Mouse (Mus musculus): ENCODE results near the gene Fam168a.

DNA sequence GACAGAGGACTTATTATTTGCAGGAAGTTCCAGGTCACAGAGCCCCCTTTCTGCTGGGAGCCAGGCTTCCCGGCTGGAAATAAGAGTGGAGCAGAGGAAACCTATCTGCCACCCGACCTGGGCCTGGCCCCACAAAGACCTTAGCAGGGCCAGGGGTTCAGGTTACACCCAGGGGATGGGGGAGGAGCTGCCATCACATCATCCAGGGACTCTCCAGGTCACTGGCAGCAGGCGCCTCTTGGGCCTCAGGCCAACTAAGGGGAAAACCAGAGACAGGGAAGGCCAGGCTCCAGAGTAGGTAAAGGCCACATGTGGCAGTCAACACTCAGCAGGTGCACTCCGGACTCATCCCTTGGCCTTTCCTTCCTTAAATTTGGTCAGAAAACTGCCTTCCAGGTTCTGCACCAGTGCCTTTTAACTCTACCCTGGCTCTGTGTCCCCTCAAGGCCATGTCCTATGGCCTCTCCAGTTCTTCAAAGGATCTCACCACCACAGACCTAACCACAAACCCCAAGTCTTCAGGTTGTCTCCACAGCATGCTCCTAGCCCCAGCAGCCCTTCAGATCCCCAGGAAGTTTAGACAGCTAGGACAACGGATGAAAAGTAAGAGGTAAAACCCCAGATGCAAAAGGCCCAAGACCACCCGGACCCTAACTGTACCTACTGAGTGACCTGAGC lies 147.8 kb downstream of the Fam168a start:
- TF ChIP-seq POLR2A (IDR thresholded peaks at IDR 0.05; ENCODE audit: control insufficient read depth in 1 of 2, insufficient read depth in 1 of 2, low read depth in 1 of 2, low read length in 2 of 2, poor library complexity in 1 of 2) = no peak
- no peak for TF ChIP-seq CTCF (IDR thresholded peaks at IDR 0.05 in 2 of 3, conservative IDR thresholded peaks at IDR 0.05 in 1 of 3; ENCODE audit: control insufficient read depth in 1 of 3, insufficient read depth in 1 of 3, low read depth in 2 of 3, low read length in 3 of 3, poor library complexity in 1 of 3, severe bottlenecking in 1 of 3)
- no peak for TF ChIP-seq EP300 (IDR thresholded peaks at IDR 0.05; ENCODE audit: low read depth in 1 of 2, low read length in 2 of 2)
- no peak for TF ChIP-seq CHD2 (IDR thresholded peaks at IDR 0.05; ENCODE audit: low read length)
- no peak for TF ChIP-seq BHLHE40 (IDR thresholded peaks at IDR 0.05; ENCODE audit: borderline replicate concordance, low read depth, low read length)
- no peak for TF ChIP-seq HCFC1 (IDR thresholded peaks at IDR 0.05; ENCODE audit: low read depth, low read length)
- no peak for TF ChIP-seq GATA1 (IDR thresholded peaks at IDR 0.05; ENCODE audit: low read depth, low read length)
- TF ChIP-seq ZC3H11A (IDR thresholded peaks at IDR 0.05; ENCODE audit: low read depth, low read length) = no peak
